Mouse (Mus musculus): ENCODE data around the gene Amy2a4.
"Not testable (repeated sequence)": the region's sequence is repeated elsewhere in the genome, so short reads cannot be mapped to it uniquely, and the experiment has no call there.

Amy2a4 gene

DNA sequence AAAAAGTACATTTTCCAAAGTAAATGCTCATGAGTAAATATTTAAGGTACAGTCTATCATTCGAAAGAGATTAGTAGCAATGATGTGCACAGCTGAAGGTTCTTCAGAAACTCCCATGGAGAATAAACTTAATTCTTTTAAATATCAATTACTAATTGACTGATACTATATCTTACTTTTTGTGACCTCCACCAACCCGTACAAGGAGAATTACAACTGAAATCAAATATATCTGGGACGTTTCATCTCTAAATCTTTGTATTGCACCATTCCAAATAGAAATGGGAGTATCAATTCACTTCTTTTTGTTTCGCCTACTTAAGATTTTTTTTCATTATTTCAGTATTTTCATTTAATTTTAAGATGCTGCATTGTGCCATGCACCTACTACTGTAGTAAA lies at the start of gene Amy2a4:
Gene Amy2a4 (minus strand): TSS at position 101 of the 400 bp plus-strand sequence.
- DNase-seq = not testable (repeated sequence)

DNA sequence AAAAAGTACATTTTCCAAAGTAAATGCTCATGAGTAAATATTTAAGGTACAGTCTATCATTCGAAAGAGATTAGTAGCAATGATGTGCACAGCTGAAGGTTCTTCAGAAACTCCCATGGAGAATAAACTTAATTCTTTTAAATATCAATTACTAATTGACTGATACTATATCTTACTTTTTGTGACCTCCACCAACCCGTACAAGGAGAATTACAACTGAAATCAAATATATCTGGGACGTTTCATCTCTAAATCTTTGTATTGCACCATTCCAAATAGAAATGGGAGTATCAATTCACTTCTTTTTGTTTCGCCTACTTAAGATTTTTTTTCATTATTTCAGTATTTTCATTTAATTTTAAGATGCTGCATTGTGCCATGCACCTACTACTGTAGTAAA lies 32.7 kb upstream of the Amy2a4 start, which contains the start of gene Amy2a3:
Gene Amy2a3 (minus strand): TSS at position 101 of the 400 bp plus-strand sequence.
- not testable (repeated sequence) for DNase-seq

DNA sequence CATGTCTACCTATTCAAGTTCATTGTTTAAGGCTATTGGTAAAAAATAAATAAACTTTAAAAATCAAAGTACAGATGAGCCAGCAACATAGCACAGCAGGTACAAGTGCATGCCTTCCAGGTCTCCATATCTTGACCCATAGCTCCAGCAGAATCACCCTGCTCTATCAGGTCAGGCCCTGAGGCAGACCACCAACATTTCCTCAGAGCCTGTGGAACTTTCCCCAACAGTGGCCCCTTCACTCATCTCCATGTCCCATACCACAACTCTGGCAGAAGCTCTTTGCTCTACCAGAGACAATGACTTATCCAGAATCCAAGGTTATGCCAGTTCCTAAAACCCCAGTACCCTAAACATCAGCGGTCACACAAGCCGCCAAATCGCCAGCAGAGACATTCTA lies 21.7 kb upstream of the Amy2a4 start:
- not testable (repeated sequence) for DNase-seq

- DNase-seq = not testable (repeated sequence)
Measured at GRCm38 (mm10) chr3:113280285-113280684, 11.0 kb downstream of the Amy2a4 start.

GRCm38 (mm10) chr3:113279586-113279985 lies 11.7 kb downstream of the Amy2a4 start:
- DNase-seq = not testable (repeated sequence)

- DNase-seq = not testable (repeated sequence)
Measured at GRCm38 (mm10) chr3:113258737-113259136, 32.5 kb downstream of the Amy2a4 start, which contains the start of gene Amy2a5. Gene Amy2a5 (minus strand): TSS chr3:113258837.
